Mouse (Mus musculus) adrenal gland, adult (tissue): ENCODE results near the gene H2-D1.
"Not testable (repeated sequence)": the region's sequence is repeated elsewhere in the genome, so short reads cannot be mapped to it uniquely, and the experiment has no call there.

Source experiments
- DNase-seq, 2 experiments: peaks; one replicate each; pipeline ENCODE4 v3.0.0; 2022 to 2023; ENCODE audit warnings: low spot score in 1 of 2; ENCODE audit not compliant: inconsistent age in 2 of 2

The H2-D1 gene

GRCm38 (mm10) chr17:35255301-35255700, 7.2 kb upstream of the H2-D1 start:
- DNase-seq: peak; percentile 22 to 36

GRCm38 (mm10) chr17:35255704-35256103, 6.8 kb upstream of the H2-D1 start:
- no peak for DNase-seq

- DNase-seq: peak in 1 of 2 experiments; percentile 35
Observed at GRCm38 (mm10) chr17:35257378-35257777, 5.2 kb upstream of the H2-D1 start.

GRCm38 (mm10) chr17:35257824-35258491, 4.6 kb upstream of the H2-D1 start:
- DNase-seq: peak; percentile 94 to 99

- DNase-seq: peak; percentile 66 to 80
Observed at GRCm38 (mm10) chr17:35258492-35259478, 3.7 kb upstream of the H2-D1 start.

GRCm38 (mm10) chr17:35259621-35260020, 2.9 kb upstream of the H2-D1 start:
- no peak for DNase-seq

- peak in 1 of 2 experiments; percentile 20 for DNase-seq
Observed at GRCm38 (mm10) chr17:35261651-35262050, 879 bp upstream of the H2-D1 start.

- peak; percentile 34 to 74 for DNase-seq
Observed at GRCm38 (mm10) chr17:35263523-35263883, 973 bp downstream of the H2-D1 start.

- DNase-seq: no peak
Observed at GRCm38 (mm10) chr17:35267399-35268086, 5.0 kb downstream of the H2-D1 start.

GRCm38 (mm10) chr17:35269653-35270347, 7.3 kb downstream of the H2-D1 start:
- DNase-seq: peak; percentile 46 to 80

GRCm38 (mm10) chr17:35272249-35272648, 9.7 kb downstream of the H2-D1 start:
- DNase-seq: no peak

- peak; percentile 88 to 97 for DNase-seq
Observed at GRCm38 (mm10) chr17:35274770-35275169, 12.2 kb downstream of the H2-D1 start.

- no peak for DNase-seq
Observed at GRCm38 (mm10) chr17:35276304-35276864, 13.9 kb downstream of the H2-D1 start.

GRCm38 (mm10) chr17:35278049-35278448, 15.5 kb downstream of the H2-D1 start:
- peak in 1 of 2 experiments; percentile 70 for DNase-seq

GRCm38 (mm10) chr17:35278957-35279688, 16.6 kb downstream of the H2-D1 start:
- no peak for DNase-seq

- DNase-seq: no peak
Observed at GRCm38 (mm10) chr17:35280276-35280675, 17.7 kb downstream of the H2-D1 start.

GRCm38 (mm10) chr17:35285431-35285830, 22.9 kb downstream of the H2-D1 start:
- DNase-seq: no peak

GRCm38 (mm10) chr17:35295796-35296195, 33.3 kb downstream of the H2-D1 start:
- DNase-seq: peak; percentile 46 to 88

- not testable (repeated sequence) for DNase-seq
Observed at GRCm38 (mm10) chr17:35300261-35300945, 37.9 kb downstream of the H2-D1 start.
